23 mouse cellular contexts compared by ENCODE assay signal in genomic region chr12:29981722-29982293, GRCm38 (mm10). TPM values are rescaled to one million over a fixed set of nuclear protein-coding genes. Genes with fewer than 3 reads are reported as not detected.
"Had no signal": no experiment of that assay in that cellular context is flagged by ENCODE, and none has a peak within 500 bp of the region (broad histone marks: within the 10 kb centered on the region; RNA-seq: fewer than 3 reads in every experiment).

No protein-coding gene starts in this region.

- ATAC-seq: liver, embryonic 12.5 days; midbrain, embryonic 13.5 days; midbrain, embryonic 16.5 days had no signal

- DNase-seq: kidney, postnatal 25 days; layer of hippocampus, adult 9-11 months; liver; lung, adult 18-20 months; lung, postnatal 10 days; lung, postnatal 36 days; thymus, adult 18-20 months; thymus, postnatal 36 days had no signal

- H3K36me3 ChIP-seq: liver, embryonic 15.5 days had no signal

- H3K4me3 ChIP-seq: layer of hippocampus, adult 2 months; limb, embryonic 10.5 days; limb, embryonic 13.5 days; liver, embryonic 12.5 days; liver, embryonic 15.5 days; lung, embryonic 15.5 days; megakaryocyte, embryonic 14.5 days; midbrain, embryonic 10.5 days; midbrain, embryonic 13.5 days; myocyte; neural tube, embryonic 13.5 days had no signal

- H3K9ac ChIP-seq: limb, embryonic 13.5 days; liver, embryonic 12.5 days; liver, embryonic 15.5 days; lung, embryonic 15.5 days; midbrain, embryonic 13.5 days; neural tube, embryonic 13.5 days had no signal

- H3K27me3 ChIP-seq: limb, embryonic 13.5 days; liver, embryonic 12.5 days; liver, embryonic 15.5 days; lung, embryonic 15.5 days; megakaryocyte, embryonic 14.5 days; midbrain, embryonic 13.5 days; neural tube, embryonic 13.5 days had no signal

- H3K4me1 ChIP-seq: limb, embryonic 13.5 days; liver, embryonic 12.5 days; liver, embryonic 15.5 days; lung, embryonic 15.5 days; megakaryocyte, embryonic 14.5 days; midbrain, embryonic 10.5 days; midbrain, embryonic 13.5 days; neural tube, embryonic 13.5 days had no signal

- H3K9me3 ChIP-seq: limb, embryonic 10.5 days; limb, embryonic 13.5 days; liver, embryonic 12.5 days; liver, embryonic 15.5 days; lung, embryonic 15.5 days; midbrain, embryonic 10.5 days; midbrain, embryonic 13.5 days; neural tube, embryonic 13.5 days had no signal

- H3K4me2 ChIP-seq: limb, embryonic 13.5 days; liver, embryonic 12.5 days; liver, embryonic 15.5 days; lung, embryonic 15.5 days; midbrain, embryonic 13.5 days; neural tube, embryonic 13.5 days had no signal

- H3K27ac ChIP-seq: kidney, postnatal 0 days; layer of hippocampus, adult 2 months; limb, embryonic 10.5 days; limb, embryonic 13.5 days; liver, embryonic 12.5 days; liver, embryonic 15.5 days; midbrain, embryonic 10.5 days; midbrain, embryonic 13.5 days; neural tube, embryonic 13.5 days had no signal

RNA-seq across cellular contexts. Expression of gene Pxdn, which starts 44.4 kb away (rescaled TPM):
- total RNA-seq: monocyte, adult 5-6 weeks; neutrophil, adult 5-6 weeks had no signal
